In the genomic region with DNA sequence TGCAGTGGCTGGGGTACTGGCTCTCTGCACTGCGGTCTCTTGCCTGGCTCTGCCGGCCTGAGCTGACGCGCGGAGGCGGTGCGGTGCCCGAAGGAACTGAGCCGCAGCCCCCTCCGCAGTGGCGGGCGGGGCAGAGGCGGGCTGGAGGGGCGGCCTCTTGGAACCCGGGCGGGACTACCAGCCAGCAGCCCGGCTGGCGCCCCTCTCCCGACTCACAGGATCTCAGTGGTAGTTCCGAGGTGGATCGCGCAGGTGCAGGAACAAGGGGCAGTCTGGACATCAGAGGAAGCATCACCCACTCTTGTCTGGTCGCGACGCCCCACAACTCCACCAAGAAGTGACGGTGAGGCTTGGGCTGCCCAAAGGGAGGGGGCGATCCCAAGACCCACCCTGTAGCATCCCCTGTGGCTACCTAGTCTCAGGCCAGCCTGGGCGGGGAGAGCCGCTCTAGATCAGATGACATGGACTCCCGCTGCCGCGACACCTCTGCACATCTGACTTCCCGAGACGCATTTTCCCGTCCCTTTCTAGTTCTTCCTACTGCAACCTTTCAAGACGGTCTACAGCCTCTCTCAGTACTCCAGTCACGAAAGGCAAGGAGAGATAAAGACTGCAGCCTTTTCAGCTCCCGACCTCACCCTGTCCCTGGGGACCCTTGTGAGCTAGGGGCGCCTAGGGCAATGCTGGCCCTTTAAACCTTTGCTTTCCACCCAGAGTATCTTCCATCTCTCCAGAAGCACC, we compare ENCODE assay signal across 8 mouse cellular contexts. TPM values are rescaled to one million over a fixed set of nuclear protein-coding genes. Genes with fewer than 3 reads are reported as not detected.
A peak's percentile ranks its signal among the peaks of the same experiment; 100 is the strongest.
DNase-seq lines count a peak whose midpoint lies in the region; ATAC-seq and TF ChIP-seq lines count a peak whose summit lies in the region.

No protein-coding gene starts in this region.

- ATAC-seq in lung, embryonic 15.5 days (ENCODE audit: borderline replicate concordance, extremely low read depth, low FRiP score, low TSS enrichment): peak; percentile 37; the same call in 1 of the 2 replicates
- peak; percentile 77 for ATAC-seq in cerebellum, adult (ENCODE audit: insufficient number of reproducible peaks, low FRiP score, low TSS enrichment)
- peak; percentile 82 for ATAC-seq in forebrain, embryonic 14.5 days
- ATAC-seq in intestine, postnatal 0 days: peak; percentile 35
- ATAC-seq in liver, postnatal 0 days: no peak
- ATAC-seq in inflammation-experienced regulatory T-cells, adult 6 months: no peak

- DNase-seq in lung, postnatal 36 days: no peak
- DNase-seq in forebrain, embryonic 14.5 days (ENCODE audit: low spot score): peak; percentile 62
- peak; percentile 19 for DNase-seq in liver, postnatal 0 days

- no peak overlapping the region for H3K27ac ChIP-seq in lung, embryonic 15.5 days
- H3K27ac ChIP-seq in forebrain, embryonic 14.5 days (ENCODE audit: low read depth, low read length): no peak overlapping the region
- H3K27ac ChIP-seq in intestine, postnatal 0 days (ENCODE audit: low read depth, low read length): no peak overlapping the region
- H3K27ac ChIP-seq in liver, postnatal 0 days (ENCODE audit: low read depth): no peak overlapping the region
- H3K27ac ChIP-seq in small intestine, adult 2 months (ENCODE audit: insufficient read depth, low read depth, low read length): no peak overlapping the region

- no peaks in the 10 kb centered on the region for H3K36me3 ChIP-seq in lung, embryonic 15.5 days
- no peaks in the 10 kb centered on the region for H3K36me3 ChIP-seq in forebrain, embryonic 14.5 days (ENCODE audit: control insufficient read depth, insufficient read depth, low read length)
- no peaks in the 10 kb centered on the region; the same call in 1 of the 2 replicates for H3K36me3 ChIP-seq in intestine, postnatal 0 days (ENCODE audit: control insufficient read depth, insufficient read depth)
- no peaks in the 10 kb centered on the region for H3K36me3 ChIP-seq in liver, postnatal 0 days (replicated peaks; ENCODE audit: insufficient read depth, low read length)
- no peaks in the 10 kb centered on the region for H3K36me3 ChIP-seq in small intestine, adult 2 months (ENCODE audit: control insufficient read depth, insufficient read depth, low read length)

- H3K27me3 ChIP-seq in lung, embryonic 15.5 days: peaks cover 68% of the 10 kb centered on the region
- peaks cover 43% of the 10 kb centered on the region for H3K27me3 ChIP-seq in forebrain, embryonic 14.5 days (replicated peaks; ENCODE audit: control insufficient read depth, insufficient read depth, low read length)
- H3K27me3 ChIP-seq in intestine, postnatal 0 days (replicated peaks; ENCODE audit: control insufficient read depth, insufficient read depth, low read length): peaks cover 35% of the 10 kb centered on the region
- H3K27me3 ChIP-seq in liver, postnatal 0 days (ENCODE audit: insufficient read depth, low read length): peaks cover 55% of the 10 kb centered on the region
- H3K27me3 ChIP-seq in small intestine, adult 2 months (ENCODE audit: control insufficient read depth, insufficient read depth, low read length): peaks cover 40% of the 10 kb centered on the region

- 0% methylated on average over 37 of the region's 39 CpGs for WGBS in lung, embryonic 15.5 days
- under 1% methylated on average over 38 of the region's 39 CpGs for whole genome bisulfite sequencing in forebrain, embryonic 14.5 days
- under 1% methylated on average over 38 of the region's 39 CpGs for WGBS in intestine, postnatal 0 days
- 2% methylated on average over 36 of the region's 39 CpGs for WGBS in liver, postnatal 0 days (ENCODE audit: insufficient replicate concordance)
- WGBS in small intestine, adult 2 months: under 1% methylated on average over 39 of the region's 39 CpGs

- no peak for TF ChIP-seq CTCF in intestine, postnatal 0 days (IDR thresholded peaks at IDR 0.05; ENCODE audit: low read depth)
- no peak for TF ChIP-seq CTCF in liver, postnatal 0 days (IDR thresholded peaks at IDR 0.05; ENCODE audit: low read depth)
- no peak for TF ChIP-seq CTCF in small intestine, adult 2 months (IDR thresholded peaks at IDR 0.05; ENCODE audit: extremely low read depth, insufficient read length, insufficient replicate concordance, low read depth, low read length)

- peak overlapping the region; percentile 29; the same call in 1 of the 2 replicates for H3K9ac ChIP-seq in lung, embryonic 15.5 days
- H3K9ac ChIP-seq in forebrain, embryonic 14.5 days (ENCODE audit: low read length): peak overlapping the region; percentile 60
- H3K9ac ChIP-seq in intestine, postnatal 0 days (ENCODE audit: low read depth, low read length): no peak overlapping the region
- no peak overlapping the region for H3K9ac ChIP-seq in liver, postnatal 0 days (replicated peaks)

- TF ChIP-seq POLR2A in small intestine, adult 2 months (IDR thresholded peaks at IDR 0.05; ENCODE audit: low read depth, low read length): no peak

- H3K4me2 ChIP-seq in lung, embryonic 15.5 days: peak overlapping the region; percentile 91
- peak overlapping the region; percentile 93 for H3K4me2 ChIP-seq in forebrain, embryonic 14.5 days (ENCODE audit: low read length)
- H3K4me2 ChIP-seq in intestine, postnatal 0 days (replicated peaks; ENCODE audit: low read depth): peak overlapping the region; percentile 80
- peak overlapping the region; percentile 65 for H3K4me2 ChIP-seq in liver, postnatal 0 days (ENCODE audit: low read depth, low read length)

- peaks cover 25% of the 10 kb centered on the region for H3K4me1 ChIP-seq in lung, embryonic 15.5 days
- H3K4me1 ChIP-seq in forebrain, embryonic 14.5 days (ENCODE audit: control insufficient read depth, insufficient read depth, low read length): peaks cover 3% of the 10 kb centered on the region; the same call in 1 of the 2 replicates
- H3K4me1 ChIP-seq in intestine, postnatal 0 days (replicated peaks; ENCODE audit: control insufficient read depth, insufficient read depth, low read length): 0 out of 2 replicates have a peak, but pooled peaks cover 10% of the 10 kb centered on the region
- peaks cover 13% of the 10 kb centered on the region for H3K4me1 ChIP-seq in liver, postnatal 0 days (ENCODE audit: insufficient read depth)
- peaks cover 11% of the 10 kb centered on the region for H3K4me1 ChIP-seq in small intestine, adult 2 months (ENCODE audit: control insufficient read depth, insufficient read depth, insufficient read length, low read length)

- no peak for TF ChIP-seq EP300 in liver, postnatal 0 days (IDR thresholded peaks at IDR 0.05; ENCODE audit: low read depth)

- H3K9me3 ChIP-seq in lung, embryonic 15.5 days: no peaks in the 10 kb centered on the region
- no peaks in the 10 kb centered on the region for H3K9me3 ChIP-seq in forebrain, embryonic 14.5 days (replicated peaks; ENCODE audit: control insufficient read depth, low read length)
- H3K9me3 ChIP-seq in intestine, postnatal 0 days (ENCODE audit: control insufficient read depth): no peaks in the 10 kb centered on the region
- H3K9me3 ChIP-seq in liver, postnatal 0 days (ENCODE audit: low read length): no peaks in the 10 kb centered on the region

- H3K4me3 ChIP-seq in lung, embryonic 15.5 days: peak overlapping the region; percentile 46
- H3K4me3 ChIP-seq in forebrain, embryonic 14.5 days (ENCODE audit: low read depth, low read length): peak overlapping the region; percentile 48
- peak overlapping the region; percentile 42 for H3K4me3 ChIP-seq in intestine, postnatal 0 days (ENCODE audit: low read depth, low read length)
- H3K4me3 ChIP-seq in liver, postnatal 0 days (ENCODE audit: low read depth, low read length): peak overlapping the region; percentile 41
- H3K4me3 ChIP-seq in small intestine, adult 2 months (ENCODE audit: low read depth, low read length): peak overlapping the region; percentile 42

RNA-seq across cellular contexts. Expression of gene Vwa5b2, which starts 0.8 kb away (rescaled TPM):
- 0.39 and 0.94 TPM in 2 replicates for polyA plus RNA-seq in lung, embryonic 15.5 days (2015; fragmentation: Nextera tagmentation; extraction: Ambion mirVana)
- 1.3 and 4.1 TPM in 2 replicates for polyA plus RNA-seq in forebrain, embryonic 14.5 days (2014; fragmentation: Nextera tagmentation; extraction: Ambion mirVana)
- 1.7 and 2.0 TPM in 2 replicates for polyA plus RNA-seq in intestine, postnatal 0 days (2015; fragmentation: Nextera tagmentation; extraction: Ambion mirVana)
- polyA plus RNA-seq in liver, postnatal 0 days (2015; fragmentation: Nextera tagmentation; extraction: Ambion mirVana): not detected in 2 replicates
- polyA plus RNA-seq in small intestine, adult 2 months (2012; rRNA removed): 4.6 and 6.8 TPM in 2 replicates
- under 1 TPM in 2 of 3 experiments, not detected in 1; 0.24 to 0.31 TPM for polyA plus RNA-seq in inflammation-experienced regulatory T-cells, adult 6 months (2017; shearing (Covaris generic))

RNA-seq across cellular contexts. Expression of gene Eef1akmt4, which starts 21.3 kb away (rescaled TPM):
- polyA plus RNA-seq in lung, embryonic 15.5 days (2015; fragmentation: Nextera tagmentation; extraction: Ambion mirVana): 28.4 and 29.0 TPM in 2 replicates
- 18.2 and 24.8 TPM in 2 replicates for polyA plus RNA-seq in forebrain, embryonic 14.5 days (2014; fragmentation: Nextera tagmentation; extraction: Ambion mirVana)
- 17.8 and 18.0 TPM in 2 replicates for polyA plus RNA-seq in intestine, postnatal 0 days (2015; fragmentation: Nextera tagmentation; extraction: Ambion mirVana)
- polyA plus RNA-seq in liver, postnatal 0 days (2015; fragmentation: Nextera tagmentation; extraction: Ambion mirVana): 20.4 and 23.3 TPM in 2 replicates
- 6.6 and 7.2 TPM in 2 replicates for polyA plus RNA-seq in small intestine, adult 2 months (2012; rRNA removed)
- 10 to 100 TPM; 12.0 to 19.3 (median 18.7) TPM for polyA plus RNA-seq in inflammation-experienced regulatory T-cells, adult 6 months (2017; shearing (Covaris generic))

RNA-seq across cellular contexts. Expression of gene Gm49333, which starts 21.3 kb away (rescaled TPM):
- polyA plus RNA-seq in lung, embryonic 15.5 days (2015; fragmentation: Nextera tagmentation; extraction: Ambion mirVana): not detected in 2 replicates
- polyA plus RNA-seq in forebrain, embryonic 14.5 days (2014; fragmentation: Nextera tagmentation; extraction: Ambion mirVana): 0.17 TPM in 1 of 2 replicates, not detected in the other
- 0.09 TPM in 1 of 2 replicates, not detected in the other for polyA plus RNA-seq in intestine, postnatal 0 days (2015; fragmentation: Nextera tagmentation; extraction: Ambion mirVana)
- not detected in 2 replicates for polyA plus RNA-seq in liver, postnatal 0 days (2015; fragmentation: Nextera tagmentation; extraction: Ambion mirVana)
- 0.08 TPM in 1 of 2 replicates, not detected in the other for polyA plus RNA-seq in small intestine, adult 2 months (2012; rRNA removed)
- not detected for polyA plus RNA-seq in inflammation-experienced regulatory T-cells, adult 6 months (2017; shearing (Covaris generic))

RNA-seq across cellular contexts. Expression of gene Alg3, which starts 21.4 kb away (rescaled TPM):
- 32.8 and 34.4 TPM in 2 replicates for polyA plus RNA-seq in lung, embryonic 15.5 days (2015; fragmentation: Nextera tagmentation; extraction: Ambion mirVana)
- polyA plus RNA-seq in forebrain, embryonic 14.5 days (2014; fragmentation: Nextera tagmentation; extraction: Ambion mirVana): 34.9 and 44.4 TPM in 2 replicates
- polyA plus RNA-seq in intestine, postnatal 0 days (2015; fragmentation: Nextera tagmentation; extraction: Ambion mirVana): 24.7 and 27.8 TPM in 2 replicates
- polyA plus RNA-seq in liver, postnatal 0 days (2015; fragmentation: Nextera tagmentation; extraction: Ambion mirVana): 18.6 and 19.0 TPM in 2 replicates
- polyA plus RNA-seq in small intestine, adult 2 months (2012; rRNA removed): 16.8 and 18.6 TPM in 2 replicates
- polyA plus RNA-seq in inflammation-experienced regulatory T-cells, adult 6 months (2017; shearing (Covaris generic)): 10 to 100 TPM; 22.7 to 33.7 (median 28.4) TPM

RNA-seq across cellular contexts. Expression of gene Camk2n2, which starts 31.0 kb away (rescaled TPM):
- polyA plus RNA-seq in lung, embryonic 15.5 days (2015; fragmentation: Nextera tagmentation; extraction: Ambion mirVana): 0.93 and 1.1 TPM in 2 replicates
- 18.6 and 18.9 TPM in 2 replicates for polyA plus RNA-seq in forebrain, embryonic 14.5 days (2014; fragmentation: Nextera tagmentation; extraction: Ambion mirVana)
- 1.0 and 2.0 TPM in 2 replicates for polyA plus RNA-seq in intestine, postnatal 0 days (2015; fragmentation: Nextera tagmentation; extraction: Ambion mirVana)
- polyA plus RNA-seq in liver, postnatal 0 days (2015; fragmentation: Nextera tagmentation; extraction: Ambion mirVana): 0.11 and 0.13 TPM in 2 replicates
- 3.1 and 6.7 TPM in 2 replicates for polyA plus RNA-seq in small intestine, adult 2 months (2012; rRNA removed)
- under 1 TPM in 1 of 3 experiments, not detected in 2; 0.43 TPM for polyA plus RNA-seq in inflammation-experienced regulatory T-cells, adult 6 months (2017; shearing (Covaris generic))

Comparison
In these comparisons a context has a peak if more than half of its experiments do, and no peak if none do; other contexts are left out.
1. ATAC-seq: peak in lung, embryonic 15.5 days (single experiment), cerebellum, adult (single experiment), forebrain, embryonic 14.5 days (single experiment) and intestine, postnatal 0 days (single experiment); none in liver, postnatal 0 days (single experiment) and inflammation-experienced regulatory T-cells, adult 6 months (single experiment).
2. H3K9ac ChIP-seq: peak in lung, embryonic 15.5 days (single experiment) and forebrain, embryonic 14.5 days (single experiment); none in intestine, postnatal 0 days (single experiment) and liver, postnatal 0 days (single experiment).
3. Peak in every context shown above with its lines, with median percentiles within 50 percentile points of each other: H3K4me2 ChIP-seq and H3K4me3 ChIP-seq.